Mouse (Mus musculus) CH12.LX (cell line): Measurements from ENCODE around the gene Gm10320. TPM values are rescaled to one million over a fixed set of nuclear protein-coding genes. Genes with fewer than 3 reads are reported as not detected.

ENCODE experiments used
- DNase-seq: peaks from one replicate; pipeline ENCODE4 v3.0.0-alpha.2; 2013; ENCODE audit errors: extremely low read depth
- H3K27ac ChIP-seq: 2 replicates; pipeline ENCODE4 v1.5.1; 2012; ENCODE audit warnings: low read depth, mild to moderate bottlenecking, control low read depth, moderate library complexity; ENCODE audit not compliant: insufficient read depth
- H3K27me3 ChIP-seq: replicated peaks from 2 replicates; pipeline ENCODE3; 2012; ENCODE audit warnings: inconsistent platforms
- H3K36me3 ChIP-seq, 2 experiments: replicated peaks in 1 of 2; 2 replicates each; pipeline versions ENCODE3 to v1.6.1; 2012; ENCODE audit warnings: inconsistent platforms in 1 of 2, low read length in 1 of 2, mild to moderate bottlenecking in 1 of 2, mixed read lengths in 1 of 2, moderate library complexity in 1 of 2; ENCODE audit not compliant: control insufficient read depth in 1 of 2, insufficient read depth in 1 of 2
- H3K4me1 ChIP-seq, 2 experiments: 2 replicates each; pipeline ENCODE4 v1.6.1; 2012; ENCODE audit warnings: inconsistent platforms in 1 of 2, moderate library complexity in 1 of 2; ENCODE audit not compliant: insufficient read depth in 2 of 2, control insufficient read depth in 1 of 2
- H3K4me2 ChIP-seq: 2 replicates; pipeline ENCODE4 v1.6.1; 2012; ENCODE audit warnings: low read depth, mild to moderate bottlenecking, control low read depth; ENCODE audit not compliant: poor library complexity, insufficient read depth, severe bottlenecking
- H3K4me3 ChIP-seq, 3 experiments: fragments of 150-350 bp in 1 of 3; sonication (generic) in 1 of 3; replicated peaks in 1 of 3; 2 replicates each; pipeline versions ENCODE3 to v1.5.1; 2011 to 2012; ENCODE audit warnings: low read depth in 2 of 3, low read length in 2 of 3, mild to moderate bottlenecking in 2 of 3, moderate library complexity in 2 of 3, control low read depth in 1 of 3, improper control_type of control experiment in 1 of 3, inconsistent platforms in 1 of 3, mixed read lengths in 1 of 3; ENCODE audit not compliant: poor library complexity in 1 of 3
- H3K79me2 ChIP-seq: replicated peaks from 2 replicates; pipeline ENCODE4 v1.6.1; 2012; ENCODE audit warnings: mild to moderate bottlenecking, moderate library complexity; ENCODE audit not compliant: control insufficient read depth, poor library complexity, insufficient read depth, severe bottlenecking; ENCODE audit errors: extremely low read depth
- H3K9ac ChIP-seq: 2 replicates; pipeline ENCODE4 v1.6.1; 2012; ENCODE audit warnings: low read depth, mild to moderate bottlenecking, control low read depth, moderate library complexity; ENCODE audit not compliant: insufficient read depth
- H3K9me3 ChIP-seq: replicated peaks from 2 replicates; pipeline ENCODE3; 2012; ENCODE audit warnings: low read length, inconsistent platforms, mixed read lengths
- BHLHE40 ChIP-seq: IDR thresholded peaks from 2 replicates; pipeline ENCODE4 v1.6.1; 2011; ENCODE audit warnings: mild to moderate bottlenecking, low read depth, low read length, improper control_type of control experiment
- CHD2 ChIP-seq: IDR thresholded peaks from 2 replicates; pipeline ENCODE4 v1.6.1; 2011; ENCODE audit warnings: low read length, improper control_type of control experiment
- E2F4 ChIP-seq: IDR thresholded peaks from 2 replicates; pipeline ENCODE4 v1.6.1; 2011; ENCODE audit warnings: low read depth, low read length, improper control_type of control experiment; ENCODE audit not compliant: insufficient replicate concordance
- ELF1 ChIP-seq: IDR thresholded peaks from 2 replicates; pipeline ENCODE4 v1.6.1; 2014; ENCODE audit warnings: low read depth, mild to moderate bottlenecking, inconsistent platforms, low read length, improper control_type of control experiment
- HCFC1 ChIP-seq: IDR thresholded peaks from 2 replicates; pipeline ENCODE4 v1.6.1; 2012; ENCODE audit warnings: low read depth, mild to moderate bottlenecking, inconsistent platforms, low read length, improper control_type of control experiment
- KAT2A ChIP-seq: IDR thresholded peaks from 2 replicates; pipeline ENCODE4 v1.6.1; 2012; ENCODE audit warnings: low read length, improper control_type of control experiment, inconsistent platforms; ENCODE audit not compliant: insufficient replicate concordance
- MAFK ChIP-seq: IDR thresholded peaks from 2 replicates; pipeline ENCODE4 v1.6.1; 2011; ENCODE audit warnings: low read length, improper control_type of control experiment; ENCODE audit not compliant: insufficient replicate concordance
- MAX ChIP-seq: IDR thresholded peaks from 2 replicates; pipeline ENCODE4 v1.6.1; 2011; ENCODE audit warnings: low read length, improper control_type of control experiment
- MAZ ChIP-seq: IDR thresholded peaks from 2 replicates; pipeline ENCODE4 v1.6.1; 2012; ENCODE audit warnings: low read depth, mild to moderate bottlenecking, inconsistent platforms, low read length, improper control_type of control experiment, moderate library complexity
- MXI1 ChIP-seq: IDR thresholded peaks from 2 replicates; pipeline ENCODE4 v1.6.1; 2011; ENCODE audit warnings: mild to moderate bottlenecking, low read depth, low read length, improper control_type of control experiment
- MYC ChIP-seq: IDR thresholded peaks from 2 replicates; pipeline ENCODE4 v1.6.1; 2011; ENCODE audit warnings: low read depth, mild to moderate bottlenecking, improper control_type of control experiment, low read length
- NRF1 ChIP-seq: IDR thresholded peaks from 2 replicates; pipeline ENCODE4 v1.6.1; 2014; ENCODE audit warnings: low read depth, mild to moderate bottlenecking, inconsistent platforms, low read length, improper control_type of control experiment, moderate library complexity
- RCOR1 ChIP-seq: conservative IDR thresholded peaks from 2 replicates; pipeline ENCODE4 v1.6.1; 2012; ENCODE audit warnings: low read depth, mild to moderate bottlenecking, inconsistent platforms, low read length, improper control_type of control experiment
- SMC3 ChIP-seq: IDR thresholded peaks from 2 replicates; pipeline ENCODE4 v1.6.1; 2011; ENCODE audit warnings: low read depth, low read length, improper control_type of control experiment
- TBP ChIP-seq: conservative IDR thresholded peaks from 2 replicates; pipeline ENCODE4 v1.6.1; 2011; ENCODE audit warnings: low read depth, low read length, improper control_type of control experiment
- USF1 ChIP-seq: IDR thresholded peaks from 2 replicates; pipeline ENCODE4 v1.6.1; 2014; ENCODE audit warnings: low read depth, mild to moderate bottlenecking, inconsistent platforms, low read length, improper control_type of control experiment
- ZC3H11A ChIP-seq: IDR thresholded peaks from 2 replicates; pipeline ENCODE4 v1.6.1; 2012; ENCODE audit warnings: low read depth, mild to moderate bottlenecking, inconsistent platforms, low read length, improper control_type of control experiment
- dilution Hi-C: fragments of 300-500 bp; cut with MboI; formaldehyde crosslinking; loops from 2 replicates; pipeline ENCODE4 v1.14.3; 2020; ENCODE audit warnings: low sequenced_read_pairs; ENCODE audit not compliant: extremely low pct_unique_long_range_greater_than_20kb, extremely low pct_ligation_motif_present
- in situ Hi-C: fragments of 300-500 bp; cut with MboI; formaldehyde crosslinking; loops from 3 replicates; pipeline ENCODE4 v1.14.3; 2019; ENCODE audit warnings: low sequenced_read_pairs, low pct_ligation_motif_present, low pct_unique_long_range_greater_than_20kb, mixed read lengths
- polyA plus RNA-seq: library from polyadenylated mRNA; unstranded; fragments of >175 nt; gene quantifications from 2 replicates; pipeline ENCODE4 v1.2.1, GENCODE M21; 2012; ENCODE audit warnings: low read depth; ENCODE audit not compliant: insufficient read length
- total RNA-seq, 2 experiments: library from RNA; depleted of rRNA; stranded (reverse); fragments of 300-350 nt in 1 of 2; fragments of >200 nt in 1 of 2; gene quantifications; 2 replicates each; pipeline ENCODE4 v1.2.3; 2012 to 2014

Gm10320 gene
- total and polyA plus RNA-seq, 3 experiments: 1.8 to 13.4 (median 8.0) TPM

- dilution Hi-C loops (no loop called here), in situ Hi-C loops (no loop called here)
Measured at GRCm38 (mm10) chr13:98503601-98504000, 11.8 kb upstream of the Gm10320 start.

GRCm38 (mm10) chr13:98502813-98503341 lies 11.1 kb upstream of the Gm10320 start:
- in situ Hi-C loops: no loop called here
- Histone ChIP-seq H3K9me3 (no peaks in the 10 kb centered on the region), H3K27me3 (no peaks in the 10 kb centered on the region), H3K4me2 (no peak overlapping the region), H3K9ac (no peak overlapping the region), H3K4me1 (no peaks in the 10 kb centered on the region), H3K27ac (no peak overlapping the region), H3K4me3 (no peak overlapping the region), H3K36me3 (no peaks in the 10 kb centered on the region), H3K79me2 (no peaks in the 10 kb centered on the region)
- TF ChIP-seq TBP (no peak), MAX (no peak), USF1 (no peak), HCFC1 (no peak), SMC3 (no peak), RCOR1 (no peak), MAZ (no peak), E2F4 (no peak), MAFK (no peak), ELF1 (no peak), ZC3H11A (no peak), NRF1 (no peak), CHD2 (no peak), BHLHE40 (no peak), MXI1 (no peak)
- dilution Hi-C loops: no loop called here
- DNase-seq: no peak

More at GRCm38 (mm10) chr13:98503601-98504000, 11.8 kb upstream of the Gm10320 start:
- H3K27ac ChIP-seq: no peak overlapping the region
- H3K4me1 ChIP-seq: no peaks in the 10 kb centered on the region
- TF ChIP-seq MAFK: no peak
- TF ChIP-seq MYC: no peak
- no peak for TF ChIP-seq KAT2A
- TF ChIP-seq MAX: no peak
- TF ChIP-seq, all 38 proteins: peak for 0
- DNase-seq: no peak
- Histone ChIP-seq H3K9me3 (no peaks in the 10 kb centered on the region), H3K79me2 (no peaks in the 10 kb centered on the region), H3K4me3 (no peak overlapping the region), H3K27me3 (no peaks in the 10 kb centered on the region), H3K4me2 (no peak overlapping the region), H3K9ac (no peak overlapping the region), H3K36me3 (no peaks in the 10 kb centered on the region)
